Mouse (Mus musculus): Measurements from ENCODE around the gene Golga4. TPM values are rescaled to one million over a fixed set of nuclear protein-coding genes. Genes with fewer than 3 reads are reported as not detected.

Golga4 gene
- polyA plus RNA-seq, 1 experiment from 2014 or later, result 64.0 TPM

- Histone ChIP-seq H3K9ac (ENCODE audit: low read length) (no peak overlapping the region), H3K27me3 (ENCODE audit: control insufficient read depth, insufficient read depth, low read length) (no peaks in the 10 kb centered on the region), H3K36me3 (ENCODE audit: control insufficient read depth, insufficient read depth, low read length) (peaks cover 76% of the 10 kb centered on the region), H3K9me3 (ENCODE audit: control insufficient read depth, low read length) (no peaks in the 10 kb centered on the region), H3K4me3 (ENCODE audit: control insufficient read depth in 1 of 2, insufficient read depth in 1 of 2, low read depth in 1 of 2, low read length in 2 of 2) (no peak overlapping the region), H3K4me1 (ENCODE audit: control insufficient read depth in 2 of 2, insufficient read depth in 2 of 2, low read length in 2 of 2) (peaks cover 8 to 14% of the 10 kb centered on the region in 2 experiments), H3K27ac (replicated peaks in 1 of 2; ENCODE audit: control insufficient read depth in 1 of 2, insufficient read depth in 1 of 2, low read depth in 2 of 2, low read length in 2 of 2) (no peak overlapping the region), H3K4me2 (ENCODE audit: low read length) (no peak overlapping the region)
- 89% methylated on average over 8 of the region's 8 CpGs for WGBS
- no peak for ATAC-seq (ENCODE audit: insufficient number of reproducible peaks, insufficient read depth, low FRiP score, low read depth)
Observed at GRCm38 (mm10) chr9:118541851-118542250, 35.8 kb downstream of the Golga4 start.

GRCm38 (mm10) chr9:118545146-118545545 lies 39.1 kb downstream of the Golga4 start:
- Histone ChIP-seq H3K27ac (replicated peaks in 1 of 2; ENCODE audit: control insufficient read depth in 1 of 2, insufficient read depth in 1 of 2, low read depth in 2 of 2, low read length in 2 of 2) (peak overlapping the region; percentile 40 to 53), H3K27me3 (ENCODE audit: control insufficient read depth, insufficient read depth, low read length) (no peaks in the 10 kb centered on the region), H3K4me1 (ENCODE audit: control insufficient read depth in 2 of 2, insufficient read depth in 2 of 2, low read length in 2 of 2) (peaks cover 8 to 14% of the 10 kb centered on the region in 2 experiments), H3K4me3 (ENCODE audit: control insufficient read depth in 1 of 2, insufficient read depth in 1 of 2, low read depth in 1 of 2, low read length in 2 of 2) (no peak overlapping the region), H3K4me2 (ENCODE audit: low read length) (no peak overlapping the region), H3K36me3 (ENCODE audit: control insufficient read depth, insufficient read depth, low read length) (peaks cover 74% of the 10 kb centered on the region), H3K9me3 (ENCODE audit: control insufficient read depth, low read length) (no peaks in the 10 kb centered on the region), H3K9ac (ENCODE audit: low read length) (no peak overlapping the region)
- no peak for ATAC-seq (ENCODE audit: insufficient number of reproducible peaks, insufficient read depth, low FRiP score, low read depth)
- 52% methylated on average over 6 of the region's 6 CpGs for WGBS

- peaks cover 8 to 14% of the 10 kb centered on the region in 2 experiments for H3K4me1 ChIP-seq (ENCODE audit: control insufficient read depth in 2 of 2, insufficient read depth in 2 of 2, low read length in 2 of 2)
- H3K4me2 ChIP-seq (ENCODE audit: low read length), result no peak overlapping the region
- no peak overlapping the region for H3K9ac ChIP-seq (ENCODE audit: low read length)
- no peak for ATAC-seq (ENCODE audit: insufficient number of reproducible peaks, insufficient read depth, low FRiP score, low read depth)
- no peaks in the 10 kb centered on the region for H3K9me3 ChIP-seq (ENCODE audit: control insufficient read depth, low read length)
- H3K36me3 ChIP-seq (ENCODE audit: control insufficient read depth, insufficient read depth, low read length), result peaks cover 75% of the 10 kb centered on the region
- no peak overlapping the region for H3K27ac ChIP-seq (replicated peaks in 1 of 2; ENCODE audit: control insufficient read depth in 1 of 2, insufficient read depth in 1 of 2, low read depth in 2 of 2, low read length in 2 of 2)
- WGBS, result 97% methylated on average over 12 of the region's 12 CpGs
- no peaks in the 10 kb centered on the region for H3K27me3 ChIP-seq (ENCODE audit: control insufficient read depth, insufficient read depth, low read length)
- no peak overlapping the region for H3K4me3 ChIP-seq (ENCODE audit: control insufficient read depth in 1 of 2, insufficient read depth in 1 of 2, low read depth in 1 of 2, low read length in 2 of 2)
Observed at GRCm38 (mm10) chr9:118548651-118549050, 42.6 kb downstream of the Golga4 start.

GRCm38 (mm10) chr9:118556951-118557780 lies 51.1 kb downstream of the Golga4 start:
- Histone ChIP-seq H3K4me1 (ENCODE audit: control insufficient read depth in 2 of 2, insufficient read depth in 2 of 2, low read length in 2 of 2) (no peaks in the 10 kb centered on the region), H3K9ac (ENCODE audit: low read length) (no peak overlapping the region), H3K27ac (replicated peaks in 1 of 2; ENCODE audit: control insufficient read depth in 1 of 2, insufficient read depth in 1 of 2, low read depth in 2 of 2, low read length in 2 of 2) (no peak overlapping the region), H3K27me3 (ENCODE audit: control insufficient read depth, insufficient read depth, low read length) (no peaks in the 10 kb centered on the region), H3K36me3 (ENCODE audit: control insufficient read depth, insufficient read depth, low read length) (peaks cover 93% of the 10 kb centered on the region), H3K4me3 (ENCODE audit: control insufficient read depth in 1 of 2, insufficient read depth in 1 of 2, low read depth in 1 of 2, low read length in 2 of 2) (no peak overlapping the region), H3K4me2 (ENCODE audit: low read length) (no peak overlapping the region), H3K9me3 (ENCODE audit: control insufficient read depth, low read length) (no peaks in the 10 kb centered on the region)
- 81% methylated on average over 24 of the region's 24 CpGs for WGBS
- no peak for ATAC-seq (ENCODE audit: insufficient number of reproducible peaks, insufficient read depth, low FRiP score, low read depth)

GRCm38 (mm10) chr9:118563356-118563755 lies 57.3 kb downstream of the Golga4 start:
- ATAC-seq (ENCODE audit: insufficient number of reproducible peaks, insufficient read depth, low FRiP score, low read depth), result no peak
- H3K36me3 ChIP-seq (ENCODE audit: control insufficient read depth, insufficient read depth, low read length), result peaks cover 98% of the 10 kb centered on the region
- WGBS, result 97% methylated on average over 11 of the region's 11 CpGs

GRCm38 (mm10) chr9:118563866-118564265 lies 57.8 kb downstream of the Golga4 start:
- Histone ChIP-seq H3K27ac (replicated peaks in 1 of 2; ENCODE audit: control insufficient read depth in 1 of 2, insufficient read depth in 1 of 2, low read depth in 2 of 2, low read length in 2 of 2) (no peak overlapping the region), H3K27me3 (ENCODE audit: control insufficient read depth, insufficient read depth, low read length) (no peaks in the 10 kb centered on the region), H3K36me3 (ENCODE audit: control insufficient read depth, insufficient read depth, low read length) (peaks cover 95% of the 10 kb centered on the region), H3K4me1 (ENCODE audit: control insufficient read depth in 2 of 2, insufficient read depth in 2 of 2, low read length in 2 of 2) (no peaks in the 10 kb centered on the region), H3K9ac (ENCODE audit: low read length) (no peak overlapping the region), H3K4me3 (ENCODE audit: control insufficient read depth in 1 of 2, insufficient read depth in 1 of 2, low read depth in 1 of 2, low read length in 2 of 2) (no peak overlapping the region), H3K4me2 (ENCODE audit: low read length) (no peak overlapping the region), H3K9me3 (ENCODE audit: control insufficient read depth, low read length) (no peaks in the 10 kb centered on the region)
- WGBS, result 89% methylated on average over 7 of the region's 7 CpGs
- no peak for ATAC-seq (ENCODE audit: insufficient number of reproducible peaks, insufficient read depth, low FRiP score, low read depth)

More at GRCm38 (mm10) chr9:118563356-118563755, 57.3 kb downstream of the Golga4 start:
- H3K27ac ChIP-seq (replicated peaks in 1 of 2; ENCODE audit: control insufficient read depth in 1 of 2, insufficient read depth in 1 of 2, low read depth in 2 of 2, low read length in 2 of 2), result no peak overlapping the region
- H3K4me3 ChIP-seq (ENCODE audit: control insufficient read depth in 1 of 2, insufficient read depth in 1 of 2, low read depth in 1 of 2, low read length in 2 of 2), result no peak overlapping the region
- H3K4me2 ChIP-seq (ENCODE audit: low read length), result no peak overlapping the region
- H3K9ac ChIP-seq (ENCODE audit: low read length), result no peak overlapping the region
- H3K27me3 ChIP-seq (ENCODE audit: control insufficient read depth, insufficient read depth, low read length), result no peaks in the 10 kb centered on the region
- H3K9me3 ChIP-seq (ENCODE audit: control insufficient read depth, low read length), result no peaks in the 10 kb centered on the region
- H3K4me1 ChIP-seq (ENCODE audit: control insufficient read depth in 2 of 2, insufficient read depth in 2 of 2, low read length in 2 of 2), result no peaks in the 10 kb centered on the region

GRCm38 (mm10) chr9:118564696-118565095 lies 58.6 kb downstream of the Golga4 start:
- WGBS, result 83% methylated on average over 16 of the region's 16 CpGs
- Histone ChIP-seq H3K27me3 (ENCODE audit: control insufficient read depth, insufficient read depth, low read length) (no peaks in the 10 kb centered on the region), H3K9me3 (ENCODE audit: control insufficient read depth, low read length) (no peaks in the 10 kb centered on the region), H3K9ac (ENCODE audit: low read length) (no peak overlapping the region), H3K36me3 (ENCODE audit: control insufficient read depth, insufficient read depth, low read length) (peaks cover 95% of the 10 kb centered on the region), H3K27ac (replicated peaks in 1 of 2; ENCODE audit: control insufficient read depth in 1 of 2, insufficient read depth in 1 of 2, low read depth in 2 of 2, low read length in 2 of 2) (no peak overlapping the region), H3K4me1 (ENCODE audit: control insufficient read depth in 2 of 2, insufficient read depth in 2 of 2, low read length in 2 of 2) (no peaks in the 10 kb centered on the region), H3K4me3 (ENCODE audit: control insufficient read depth in 1 of 2, insufficient read depth in 1 of 2, low read depth in 1 of 2, low read length in 2 of 2) (no peak overlapping the region), H3K4me2 (ENCODE audit: low read length) (no peak overlapping the region)
- ATAC-seq (ENCODE audit: insufficient number of reproducible peaks, insufficient read depth, low FRiP score, low read depth), result no peak

Data from heart, embryonic 14.5 days (tissue).